Mouse (Mus musculus) E14TG2a.4 (cell line): Measurements from ENCODE around the gene Neurl1b.

ENCODE experiments used
- CTCF ChIP-seq: conservative IDR thresholded peaks from 2 replicates; pipeline ENCODE4 v1.5.1; 2014; ENCODE audit warnings: low read length
- NANOG ChIP-seq: IDR thresholded peaks from 2 replicates; pipeline ENCODE4 v1.6.1; 2014; ENCODE audit warnings: borderline replicate concordance, low read length, mixed read lengths
- POU5F1 ChIP-seq: IDR thresholded peaks from 2 replicates; pipeline ENCODE4 v1.6.1; 2014; ENCODE audit warnings: low read length, borderline replicate concordance

DNA sequence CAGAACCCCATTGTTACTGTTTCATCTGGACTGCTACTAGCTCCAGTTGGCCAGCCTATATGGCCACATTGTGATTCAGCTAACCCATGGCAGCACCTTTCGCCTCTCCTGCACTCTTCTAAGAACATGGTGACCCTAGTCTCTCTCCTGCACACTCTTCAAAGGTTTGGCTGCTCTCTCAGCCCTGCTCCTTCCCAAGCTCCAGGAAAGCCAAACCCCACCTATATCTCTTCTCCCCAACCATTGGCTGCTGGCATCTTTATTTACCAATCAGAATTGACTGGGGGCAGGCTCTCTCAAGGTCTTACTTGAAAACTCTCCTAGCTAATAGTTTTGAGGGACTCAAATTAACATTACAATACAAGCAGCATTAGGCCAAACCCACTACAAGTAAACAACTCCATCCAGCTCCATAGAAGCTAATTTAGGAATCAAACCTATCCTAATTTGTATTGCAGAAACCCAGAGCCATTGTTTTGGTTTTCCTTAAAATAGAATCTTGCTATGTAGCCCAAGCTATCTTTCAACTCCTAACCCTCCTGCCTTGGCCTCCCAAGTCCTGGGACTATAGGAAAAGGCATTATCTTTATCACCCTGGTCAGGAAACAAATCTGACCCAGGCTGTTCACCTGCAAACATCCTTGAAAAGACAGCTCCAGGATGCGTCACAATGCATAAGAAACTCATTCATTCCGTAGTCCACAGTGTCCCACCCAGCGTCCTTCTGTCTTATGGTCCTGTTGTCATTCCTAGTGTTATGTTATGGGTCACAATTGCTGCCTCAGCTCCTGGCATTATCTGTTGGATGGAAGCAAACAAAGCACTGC lies 80.2 kb downstream of the Neurl1b start:
- TF ChIP-seq CTCF (no peak), POU5F1 (no peak), NANOG (no peak)
